In genomic region chr6:129266438-129267022, GRCm38 (mm10) we compare ENCODE assay signal across 19 mouse cellular contexts. TPM values are rescaled to one million over a fixed set of nuclear protein-coding genes. Genes with fewer than 3 reads are reported as not detected.
"Had no signal": no experiment of that assay in that cellular context is flagged by ENCODE, and none has a peak within 500 bp of the region (broad histone marks: within the 10 kb centered on the region; RNA-seq: fewer than 3 reads in every experiment).

No protein-coding gene starts in this region.

- H3K4me1 ChIP-seq: neural tube, embryonic 12.5 days; neural tube, embryonic 13.5 days; neural tube, embryonic 15.5 days; stomach, embryonic 15.5 days had no signal

- H3K4me3 ChIP-seq: neural tube, embryonic 12.5 days; neural tube, embryonic 13.5 days; neural tube, embryonic 15.5 days; stomach, embryonic 15.5 days had no signal

- DNase-seq: retina, postnatal 1 day; right cerebral cortex, adult 18-20 months; right cerebral cortex, postnatal 14 days; right cerebral cortex, postnatal 25 days; right cerebral cortex, postnatal 4 days; spleen, adult 18-20 months; thymus, adult 18-20 months; thymus, adult 2 months; thymus, postnatal 14 days; thymus, postnatal 25 days; thymus, postnatal 36 days; thymus, postnatal 4 days had no signal

- H3K9me3 ChIP-seq: neural tube, embryonic 12.5 days; neural tube, embryonic 13.5 days; neural tube, embryonic 15.5 days; stomach, embryonic 15.5 days had no signal

- H3K36me3 ChIP-seq: neural tube, embryonic 12.5 days; neural tube, embryonic 13.5 days; neural tube, embryonic 15.5 days; stomach, embryonic 15.5 days had no signal

- H3K27me3 ChIP-seq: neural tube, embryonic 12.5 days; neural tube, embryonic 13.5 days; neural tube, embryonic 15.5 days; stomach, embryonic 15.5 days had no signal

- H3K4me2 ChIP-seq: neural tube, embryonic 12.5 days; neural tube, embryonic 13.5 days; neural tube, embryonic 15.5 days; stomach, embryonic 15.5 days had no signal

- H3K27ac ChIP-seq: neural tube, embryonic 12.5 days; neural tube, embryonic 13.5 days; neural tube, embryonic 15.5 days; stomach, embryonic 15.5 days; stomach, postnatal 0 days had no signal

- H3K9ac ChIP-seq: neural tube, embryonic 12.5 days; neural tube, embryonic 13.5 days; neural tube, embryonic 15.5 days; stomach, embryonic 15.5 days had no signal

RNA-seq across cellular contexts. Expression of gene Cd69, which starts 8.7 kb away (rescaled TPM):
- polyA plus RNA-seq: neural tube, embryonic 12.5 days; neural tube, embryonic 13.5 days; neural tube, embryonic 14.5 days; testis, adult 2 months had no signal
